Mouse (Mus musculus): ENCODE data around the gene Kcnk13.

- TF ChIP-seq CTCF (conservative IDR thresholded peaks at IDR 0.05; ENCODE audit: low read length) (no peak), NANOG (IDR thresholded peaks at IDR 0.05; ENCODE audit: borderline replicate concordance, low read length) (no peak)
Measured at GRCm38 (mm10) chr12:100088026-100088425, 123.7 kb downstream of the Kcnk13 start.

Measured in E14TG2a.4 (cell line).